Mouse (Mus musculus): ENCODE data around the gene Snrnp27. TPM values are rescaled to one million over a fixed set of nuclear protein-coding genes. Genes with fewer than 3 reads are reported as not detected.

The Snrnp27 gene
- polyA plus RNA-seq (2015; fragmentation: Nextera tagmentation; extraction: Ambion mirVana): 85.1 and 85.3 TPM in 2 replicates

DNA sequence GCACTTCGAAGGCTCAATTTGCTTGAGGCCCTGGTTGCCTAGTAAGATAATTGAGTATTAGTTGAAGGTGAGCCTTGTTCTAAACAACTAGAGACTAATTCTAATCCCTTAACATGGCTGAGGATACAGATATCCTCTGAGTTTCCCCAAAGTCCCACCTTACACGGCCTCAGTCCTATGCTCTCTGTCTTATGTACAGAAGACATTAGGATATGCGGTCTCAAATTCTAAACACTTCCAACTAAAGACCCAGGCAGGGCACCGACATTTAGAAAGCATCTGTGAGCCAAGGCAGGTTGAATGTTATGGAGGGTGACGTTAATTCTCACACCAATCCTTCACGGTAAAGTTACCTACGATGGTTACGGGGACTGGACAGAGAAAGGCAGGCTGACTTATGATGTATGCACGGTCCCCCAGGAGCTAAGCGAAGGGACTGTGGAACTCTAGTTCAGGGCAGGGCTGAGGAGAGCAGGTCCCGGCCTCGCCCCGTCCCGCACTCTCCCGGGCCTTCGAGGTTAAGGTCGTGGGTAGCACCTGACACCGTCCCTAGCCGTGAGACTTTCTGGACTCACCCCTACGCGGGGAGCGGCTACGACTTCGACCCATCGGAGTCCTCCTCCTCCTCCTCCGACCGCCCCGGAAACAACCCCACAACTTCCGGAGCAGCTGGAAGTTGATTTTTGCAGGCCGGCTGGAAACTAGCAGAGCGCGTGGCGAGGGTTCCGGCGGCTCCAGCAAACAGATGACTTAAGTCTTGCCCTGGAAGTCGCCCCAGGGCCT is at the start of gene Snrnp27:
Gene Snrnp27, minus strand, starts transcription at position 651 of the 783 bp plus-strand sequence.
- Histone ChIP-seq H3K4me3 (ENCODE audit: low read length) (peak within 1 kb of the TSS; percentile 60), H3K27me3 (replicated peaks; ENCODE audit: control insufficient read depth, insufficient read depth, low read length) (no peaks in the 10 kb centered on the region), H3K9me3 (ENCODE audit: control insufficient read depth, low read length) (no peaks in the 10 kb centered on the region), H3K4me1 (ENCODE audit: control insufficient read depth, insufficient read depth, low read length) (0 out of 2 replicates have a peak, but pooled peaks cover 3% of the 10 kb centered on the region), H3K9ac (ENCODE audit: low read depth, low read length) (peak within 1 kb of the TSS; percentile 75), H3K36me3 (ENCODE audit: control insufficient read depth, insufficient read depth, low read length) (peaks cover 16% of the 10 kb centered on the region; the same call in 1 of the 2 replicates), H3K4me2 (ENCODE audit: low read depth, low read length) (peak within 1 kb of the TSS; percentile 66), H3K27ac (ENCODE audit: low read length) (peak within 1 kb of the TSS; percentile 50)
- ATAC-seq: peak; percentile 98
- WGBS: 2% methylated on average over 36 of the region's 36 CpGs

DNA sequence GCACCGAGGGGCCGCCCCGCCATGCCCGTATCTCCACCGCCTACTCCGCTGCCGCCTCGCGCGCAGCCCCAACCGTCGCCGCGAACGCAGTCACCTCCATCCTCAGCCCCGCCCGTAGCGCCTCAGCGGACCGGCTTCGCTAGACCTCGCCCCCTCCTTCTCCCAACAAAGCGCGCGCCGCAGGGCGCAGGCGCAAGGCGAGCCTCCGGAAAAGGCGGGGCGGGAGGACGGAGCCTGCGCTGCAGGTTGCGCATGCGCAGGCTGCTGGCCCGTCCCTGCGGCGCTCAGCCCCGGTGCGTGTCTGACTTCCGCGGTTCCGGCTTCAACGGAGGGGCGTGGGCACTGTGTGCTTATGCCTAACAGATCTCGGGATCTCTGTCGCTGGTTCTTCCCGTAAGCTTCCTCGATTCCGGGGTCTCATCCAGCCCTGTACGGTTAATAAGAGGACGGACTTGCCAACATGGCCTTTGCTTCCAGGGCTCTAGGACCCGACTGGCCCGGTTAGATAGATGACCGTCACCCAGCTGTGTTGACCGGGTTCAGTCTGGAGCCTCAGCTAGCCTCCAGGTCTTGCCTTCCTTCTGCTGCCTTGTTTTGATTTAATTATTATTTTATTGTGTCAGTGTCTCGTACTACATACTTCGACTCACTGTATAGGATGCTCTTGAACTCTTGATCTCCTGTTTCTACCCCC is 49.0 kb upstream of the Snrnp27 start, which contains the start of gene Gmcl1:
Gene Gmcl1, minus strand, starts transcription at position 201 of the 694 bp plus-strand sequence.
- Histone ChIP-seq H3K4me2 (ENCODE audit: low read depth, low read length) (peak within 1 kb of the TSS; percentile 89), H3K27ac (ENCODE audit: low read length) (peak within 1 kb of the TSS; percentile 80), H3K9me3 (ENCODE audit: control insufficient read depth, low read length) (no peaks in the 10 kb centered on the region), H3K9ac (ENCODE audit: low read depth, low read length) (peak within 1 kb of the TSS; percentile 94), H3K27me3 (replicated peaks; ENCODE audit: control insufficient read depth, insufficient read depth, low read length) (no peaks in the 10 kb centered on the region), H3K4me1 (ENCODE audit: control insufficient read depth, insufficient read depth, low read length) (peaks cover 2% of the 10 kb centered on the region; the same call in 1 of the 2 replicates), H3K36me3 (ENCODE audit: control insufficient read depth, insufficient read depth, low read length) (0 out of 2 replicates have a peak, but pooled peaks cover 3% of the 10 kb centered on the region), H3K4me3 (ENCODE audit: low read length) (peak within 1 kb of the TSS; percentile 97)
- ATAC-seq: peak; percentile 97
- WGBS: under 1% methylated on average over 59 of the region's 59 CpGs

DNA sequence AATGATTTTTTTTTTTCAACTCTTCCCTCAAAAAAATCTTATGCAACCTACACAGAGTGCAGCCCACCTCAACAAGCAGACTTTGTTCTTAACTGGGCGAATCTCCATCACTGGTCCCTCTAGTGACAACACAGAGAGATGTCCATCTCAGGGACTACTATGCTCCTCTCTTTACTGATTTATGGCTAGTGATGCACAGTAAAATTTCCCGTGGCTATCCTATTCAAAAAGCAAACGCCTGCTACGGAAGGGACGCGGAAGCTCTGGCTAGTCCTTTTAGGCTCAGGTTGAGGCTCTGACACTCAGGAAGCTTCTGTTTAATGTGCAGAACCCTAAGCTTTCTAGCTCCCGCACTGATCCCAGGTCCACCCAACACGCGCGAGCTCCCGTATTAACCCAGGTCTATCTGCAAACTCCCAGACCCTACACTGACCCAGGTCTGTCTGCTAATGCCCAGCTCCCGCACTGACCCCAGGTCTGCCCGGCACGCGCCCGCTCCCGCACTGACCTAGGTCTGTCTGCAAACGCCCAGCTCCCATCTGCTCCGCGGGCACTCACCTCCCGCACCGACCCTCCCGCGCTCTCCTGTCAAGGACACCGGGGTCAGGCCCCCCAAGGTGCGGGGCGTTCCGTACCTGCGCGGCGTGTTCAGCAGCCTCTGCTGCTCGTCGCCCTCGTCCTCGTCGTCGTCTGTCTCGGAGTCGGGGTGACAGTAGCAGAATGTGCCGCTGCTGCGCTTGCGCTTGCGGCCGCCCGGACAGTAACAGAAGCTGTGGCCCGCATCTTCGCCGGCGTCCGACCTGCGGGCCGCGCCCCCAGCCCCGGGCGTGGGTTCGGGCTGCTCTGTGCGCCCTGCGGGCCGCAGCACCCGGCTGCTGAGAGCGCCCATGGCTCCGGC is 48.2 kb upstream of the Snrnp27 start:
- H3K36me3 ChIP-seq (ENCODE audit: control insufficient read depth, insufficient read depth, low read length): 0 out of 2 replicates have a peak, but pooled peaks cover 3% of the 10 kb centered on the region

DNA sequence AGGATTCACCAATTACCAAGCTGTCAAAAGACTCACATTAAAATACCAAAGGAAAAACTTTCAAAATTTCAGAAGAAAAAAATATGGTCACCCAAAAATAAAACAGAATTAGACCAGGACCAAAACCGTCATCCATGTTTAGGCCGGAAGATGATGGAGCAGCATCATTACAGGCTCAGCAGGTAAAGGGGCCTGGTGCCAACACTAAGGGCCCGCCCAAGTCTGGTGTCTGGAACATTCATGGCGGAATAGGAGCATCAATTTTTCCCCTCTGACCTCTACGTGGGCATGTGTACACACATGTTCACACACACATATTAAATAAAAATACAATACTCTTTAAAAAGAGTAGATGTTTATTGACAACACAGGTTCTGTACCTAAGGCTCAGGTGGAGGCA is 44.4 kb upstream of the Snrnp27 start:
- no peak for ATAC-seq
- WGBS: 87% methylated on average over 5 of the region's 5 CpGs
- H3K9ac ChIP-seq (ENCODE audit: low read depth, low read length): no peak overlapping the region
- no peaks in the 10 kb centered on the region for H3K27me3 ChIP-seq (replicated peaks; ENCODE audit: control insufficient read depth, insufficient read depth, low read length)
- H3K9me3 ChIP-seq (ENCODE audit: control insufficient read depth, low read length): no peaks in the 10 kb centered on the region
- H3K4me3 ChIP-seq (ENCODE audit: low read length): no peak overlapping the region
- H3K4me1 ChIP-seq (ENCODE audit: control insufficient read depth, insufficient read depth, low read length): 0 out of 2 replicates have a peak, but pooled peaks cover 2% of the 10 kb centered on the region
- no peak overlapping the region for H3K4me2 ChIP-seq (ENCODE audit: low read depth, low read length)
- H3K27ac ChIP-seq (ENCODE audit: low read length): no peak overlapping the region
- no peaks in the 10 kb centered on the region for H3K36me3 ChIP-seq (ENCODE audit: control insufficient read depth, insufficient read depth, low read length)

More for the DNA sequence above, 48.2 kb upstream of the Snrnp27 start:
- Histone ChIP-seq H3K9me3 (ENCODE audit: control insufficient read depth, low read length) (no peaks in the 10 kb centered on the region), H3K4me3 (ENCODE audit: low read length) (peak overlapping the region; percentile 97), H3K9ac (ENCODE audit: low read depth, low read length) (peak overlapping the region; percentile 94), H3K4me1 (ENCODE audit: control insufficient read depth, insufficient read depth, low read length) (peaks cover 2% of the 10 kb centered on the region; the same call in 1 of the 2 replicates), H3K4me2 (ENCODE audit: low read depth, low read length) (peak overlapping the region; percentile 89), H3K27ac (ENCODE audit: low read length) (peak overlapping the region; percentile 80), H3K27me3 (replicated peaks; ENCODE audit: control insufficient read depth, insufficient read depth, low read length) (no peaks in the 10 kb centered on the region)
- under 1% methylated on average over 58 of the region's 62 CpGs for WGBS
- ATAC-seq: peak; percentile 52

DNA sequence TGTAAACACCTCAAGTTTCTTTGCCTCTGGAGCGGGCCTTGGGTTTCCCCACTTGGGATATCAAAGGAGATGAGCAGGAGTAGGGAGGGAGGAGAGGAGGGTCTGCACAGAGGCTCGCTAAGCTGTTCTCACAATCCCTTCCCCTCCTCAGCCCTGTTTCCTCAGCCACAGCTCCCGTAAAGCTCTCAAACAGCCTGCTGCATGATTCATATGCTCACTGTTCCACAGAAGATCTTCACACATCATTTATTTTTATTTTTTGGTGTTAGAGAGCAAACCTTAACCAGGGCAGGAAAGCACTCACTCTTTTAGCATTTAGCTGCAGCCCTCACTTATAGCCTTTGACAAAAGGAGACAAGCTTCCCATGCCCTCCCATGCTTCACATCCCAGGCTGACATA is 37.7 kb upstream of the Snrnp27 start:
- Histone ChIP-seq H3K27ac (ENCODE audit: low read length) (no peak overlapping the region), H3K27me3 (replicated peaks; ENCODE audit: control insufficient read depth, insufficient read depth, low read length) (no peaks in the 10 kb centered on the region), H3K4me2 (ENCODE audit: low read depth, low read length) (no peak overlapping the region), H3K9me3 (ENCODE audit: control insufficient read depth, low read length) (no peaks in the 10 kb centered on the region), H3K36me3 (ENCODE audit: control insufficient read depth, insufficient read depth, low read length) (no peaks in the 10 kb centered on the region), H3K4me1 (ENCODE audit: control insufficient read depth, insufficient read depth, low read length) (no peaks in the 10 kb centered on the region), H3K9ac (ENCODE audit: low read depth, low read length) (no peak overlapping the region), H3K4me3 (ENCODE audit: low read length) (no peak overlapping the region)
- 75% methylated on average over 3 of the region's 3 CpGs for WGBS
- ATAC-seq: no peak

DNA sequence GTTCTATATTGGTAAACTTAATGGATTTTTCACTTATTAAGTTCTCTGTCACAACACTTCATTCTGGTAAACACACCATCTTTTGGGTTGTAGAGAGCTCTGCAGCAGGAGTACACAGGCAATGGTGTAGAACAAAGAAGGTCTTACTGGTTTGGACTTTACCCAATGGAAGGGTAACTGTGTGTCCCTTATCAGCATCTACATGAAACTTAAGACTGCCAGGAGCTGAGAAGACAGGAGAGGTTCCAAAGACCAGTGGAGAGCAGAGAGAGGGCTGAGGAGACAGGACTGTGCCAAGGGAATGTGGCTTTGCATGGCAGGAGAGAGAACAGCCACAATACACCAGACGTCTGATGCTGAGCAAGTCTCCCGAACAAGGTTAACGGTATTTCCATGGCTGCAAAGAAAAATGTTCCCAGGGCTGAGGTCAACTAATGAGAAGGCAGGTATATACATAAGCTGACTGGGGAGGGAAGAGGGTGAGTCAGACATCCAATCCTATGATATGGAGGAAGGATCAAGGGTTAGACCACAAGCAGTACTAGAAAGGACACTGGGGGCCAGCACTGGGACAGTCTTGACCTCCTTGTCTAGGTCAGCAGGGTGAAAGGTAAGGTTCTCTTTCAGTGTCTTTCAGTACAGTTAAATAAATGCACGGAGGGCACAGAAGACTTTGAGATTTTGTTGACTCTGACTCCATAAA is 23.9 kb upstream of the Snrnp27 start:
- Histone ChIP-seq H3K9ac (ENCODE audit: low read depth, low read length) (no peak overlapping the region), H3K4me2 (ENCODE audit: low read depth, low read length) (no peak overlapping the region), H3K9me3 (ENCODE audit: control insufficient read depth, low read length) (no peaks in the 10 kb centered on the region), H3K4me3 (ENCODE audit: low read length) (no peak overlapping the region), H3K27me3 (replicated peaks; ENCODE audit: control insufficient read depth, insufficient read depth, low read length) (no peaks in the 10 kb centered on the region), H3K4me1 (ENCODE audit: control insufficient read depth, insufficient read depth, low read length) (no peaks in the 10 kb centered on the region), H3K36me3 (ENCODE audit: control insufficient read depth, insufficient read depth, low read length) (peaks cover 3% of the 10 kb centered on the region; the same call in 1 of the 2 replicates), H3K27ac (ENCODE audit: low read length) (peak overlapping the region; percentile 73)
- WGBS: 78% methylated on average over 4 of the region's 4 CpGs
- ATAC-seq: peak; percentile 96

GRCm38 (mm10) chr6:86702577-86702976 is 18.3 kb upstream of the Snrnp27 start:
- Histone ChIP-seq H3K27ac (ENCODE audit: low read length) (no peak overlapping the region), H3K9me3 (ENCODE audit: control insufficient read depth, low read length) (no peaks in the 10 kb centered on the region), H3K4me1 (ENCODE audit: control insufficient read depth, insufficient read depth, low read length) (no peaks in the 10 kb centered on the region), H3K4me3 (ENCODE audit: low read length) (no peak overlapping the region), H3K36me3 (ENCODE audit: control insufficient read depth, insufficient read depth, low read length) (peaks cover 17% of the 10 kb centered on the region), H3K4me2 (ENCODE audit: low read depth, low read length) (no peak overlapping the region), H3K9ac (ENCODE audit: low read depth, low read length) (no peak overlapping the region), H3K27me3 (replicated peaks; ENCODE audit: control insufficient read depth, insufficient read depth, low read length) (no peaks in the 10 kb centered on the region)
- no peak for ATAC-seq
- 79% methylated on average over 9 of the region's 9 CpGs for WGBS

- Histone ChIP-seq H3K9ac (ENCODE audit: low read depth, low read length) (no peak overlapping the region), H3K4me2 (ENCODE audit: low read depth, low read length) (no peak overlapping the region), H3K27me3 (replicated peaks; ENCODE audit: control insufficient read depth, insufficient read depth, low read length) (no peaks in the 10 kb centered on the region), H3K27ac (ENCODE audit: low read length) (0 out of 2 replicates have a peak overlapping the region, but pooled peaks have one; percentile 48), H3K9me3 (ENCODE audit: control insufficient read depth, low read length) (no peaks in the 10 kb centered on the region), H3K4me1 (ENCODE audit: control insufficient read depth, insufficient read depth, low read length) (no peaks in the 10 kb centered on the region), H3K4me3 (ENCODE audit: low read length) (no peak overlapping the region), H3K36me3 (ENCODE audit: control insufficient read depth, insufficient read depth, low read length) (peaks cover 15% of the 10 kb centered on the region)
- ATAC-seq: no peak
- 70% methylated on average over 6 of the region's 6 CpGs for WGBS
Measured at GRCm38 (mm10) chr6:86697903-86698302, 13.6 kb upstream of the Snrnp27 start.
